Mouse (Mus musculus) large intestine, adult 2 months (tissue): ENCODE measurements around the gene Tspan9. TPM values are rescaled to one million over a fixed set of nuclear protein-coding genes. Genes with fewer than 3 reads are reported as not detected.

Experiments
- DNase-seq: peaks from one replicate; pipeline ENCODE4 v3.0.0-alpha.2; 2012; ENCODE audit warnings: low read depth, low spot score
- WGBS: fragments of 180-500 bp; shearing (Covaris S2); methylation state at CpG from one replicate; pipeline ENCODE4 v1.1.7; 2018; 5-methylcytosine and 5-hydroxymethylcytosine counted together
- polyA plus RNA-seq: library from polyadenylated mRNA; depleted of rRNA; stranded (reverse); fragments of >200 nt; gene quantifications from 2 replicates; pipeline ENCODE4 v1.2.3, GENCODE M21; 2012

The Tspan9 gene
- polyA plus RNA-seq, 1 experiment, result 34.7 TPM

GRCm38 (mm10) chr6:128047671-128048070, 95.7 kb downstream of the Tspan9 start:
- WGBS, result 54% methylated on average over 7 of the region's 7 CpGs
- no peak for DNase-seq

GRCm38 (mm10) chr6:128047239-128047638, 96.2 kb downstream of the Tspan9 start:
- no peak for DNase-seq
- WGBS, result 68% methylated on average over 8 of the region's 8 CpGs

- WGBS, result 62% methylated on average over 6 of the region's 6 CpGs
- no peak for DNase-seq
Observed at GRCm38 (mm10) chr6:128046799-128047198, 96.6 kb downstream of the Tspan9 start.

GRCm38 (mm10) chr6:128044691-128045090, 98.7 kb downstream of the Tspan9 start:
- DNase-seq, result no peak
- WGBS, result 78% methylated on average over 10 of the region's 10 CpGs

GRCm38 (mm10) chr6:128043486-128043885, 99.9 kb downstream of the Tspan9 start:
- WGBS, result 35% methylated on average over 6 of the region's 6 CpGs
- no peak for DNase-seq

GRCm38 (mm10) chr6:128041836-128042235, 101.6 kb downstream of the Tspan9 start:
- WGBS, result 76% methylated on average over 6 of the region's 6 CpGs
- DNase-seq, result no peak

- 78% methylated on average over 9 of the region's 9 CpGs for WGBS
- no peak for DNase-seq
Observed at GRCm38 (mm10) chr6:128039077-128039766, 104.2 kb downstream of the Tspan9 start.

GRCm38 (mm10) chr6:128038568-128038967, 104.8 kb downstream of the Tspan9 start:
- 73% methylated on average over 6 of the region's 6 CpGs for WGBS
- no peak for DNase-seq

GRCm38 (mm10) chr6:128036597-128036996, 106.8 kb downstream of the Tspan9 start:
- no peak for DNase-seq
- WGBS, result 80% methylated on average over 9 of the region's 9 CpGs

GRCm38 (mm10) chr6:128035930-128036309, 107.5 kb downstream of the Tspan9 start:
- no peak for DNase-seq
- WGBS, result 18% methylated on average over 4 of the region's 4 CpGs

- WGBS, result 5% methylated on average over 36 of the region's 36 CpGs
- no peak for DNase-seq
Observed at GRCm38 (mm10) chr6:128035250-128035929, 108.0 kb downstream of the Tspan9 start.

GRCm38 (mm10) chr6:128034317-128035249, 108.8 kb downstream of the Tspan9 start:
- WGBS, result 9% methylated on average over 80 of the region's 80 CpGs
- no peak for DNase-seq

- 50% methylated on average over 4 of the region's 4 CpGs for WGBS
- no peak for DNase-seq
Observed at GRCm38 (mm10) chr6:128033868-128034250, 109.5 kb downstream of the Tspan9 start.

GRCm38 (mm10) chr6:128033172-128033867, 110.1 kb downstream of the Tspan9 start:
- WGBS, result 65% methylated on average over 11 of the region's 11 CpGs
- DNase-seq, result no peak

- peak; percentile 18 for DNase-seq
- 33% methylated on average over 16 of the region's 16 CpGs for WGBS
Observed at GRCm38 (mm10) chr6:128032252-128033171, 110.9 kb downstream of the Tspan9 start.

GRCm38 (mm10) chr6:128031584-128031983, 111.8 kb downstream of the Tspan9 start:
- no peak for DNase-seq
- WGBS, result 56% methylated on average over 2 of the region's 2 CpGs

- WGBS, result 70% methylated on average over 4 of the region's 4 CpGs
- no peak for DNase-seq
Observed at GRCm38 (mm10) chr6:128031096-128031495, 112.3 kb downstream of the Tspan9 start.

- 77% methylated on average over 6 of the region's 6 CpGs for WGBS
- DNase-seq, result no peak
Observed at GRCm38 (mm10) chr6:128030475-128030874, 112.9 kb downstream of the Tspan9 start.
